Mouse (Mus musculus) heart, postnatal 0 days (tissue): ENCODE measurements around the gene Map1lc3a. TPM values are rescaled to one million over a fixed set of nuclear protein-coding genes. Genes with fewer than 3 reads are reported as not detected.

ENCODE experiments used
- ATAC-seq: fragments of 200-750 bp; cut with Nextera tagmentation; 2 replicates; pipeline ENCODE4 v1.8.0; 2017; ENCODE audit warnings: low read depth, moderate number of reproducible peaks, moderate library complexity; ENCODE audit not compliant: insufficient read depth
- DNase-seq: peaks from one replicate; pipeline ENCODE4 v3.0.0-alpha.2; 2016; ENCODE audit warnings: low spot score
- H3K27ac ChIP-seq: fragments of 300-500 bp; sonication (generic); 2 replicates; pipeline ENCODE4 v1.5.1; 2014; ENCODE audit warnings: low read depth, mild to moderate bottlenecking
- H3K27me3 ChIP-seq: fragments of 300-500 bp; sonication (generic); 2 replicates; pipeline ENCODE4 v1.6.1; 2014; ENCODE audit warnings: low read length, mixed read lengths; ENCODE audit not compliant: control insufficient read depth, insufficient read depth
- H3K36me3 ChIP-seq: fragments of 300-500 bp; sonication (generic); replicated peaks from 2 replicates; pipeline ENCODE4 v1.6.1; 2014; ENCODE audit warnings: low read length, mixed read lengths; ENCODE audit not compliant: control insufficient read depth, insufficient read depth
- H3K4me1 ChIP-seq: fragments of 300-500 bp; sonication (generic); 2 replicates; pipeline ENCODE4 v1.6.1; 2014; ENCODE audit warnings: antibody characterized with exemption; ENCODE audit not compliant: control insufficient read depth, insufficient read depth
- H3K4me2 ChIP-seq: fragments of 300-500 bp; sonication (generic); 2 replicates; pipeline ENCODE4 v1.6.1; 2014; ENCODE audit warnings: low read depth, mild to moderate bottlenecking, low read length, moderate library complexity
- H3K4me3 ChIP-seq: fragments of 300-500 bp; sonication (generic); 2 replicates; pipeline ENCODE4 v1.5.1; 2014; ENCODE audit warnings: low read depth, low read length
- H3K9ac ChIP-seq: fragments of 300-500 bp; sonication (generic); replicated peaks from 2 replicates; pipeline ENCODE4 v1.6.1; 2014; ENCODE audit warnings: low read depth, low read length, mixed read lengths
- H3K9me3 ChIP-seq: fragments of 300-500 bp; sonication (generic); replicated peaks from 2 replicates; pipeline ENCODE4 v1.6.1; 2016; ENCODE audit warnings: low read length; ENCODE audit not compliant: control insufficient read depth
- CTCF ChIP-seq: IDR thresholded peaks from 2 replicates; pipeline ENCODE4 v1.5.1; 2016; ENCODE audit warnings: antibody characterized with exemption, control low read depth, low read depth
- EP300 ChIP-seq: IDR thresholded peaks from 2 replicates; pipeline ENCODE4 v1.6.1; 2016; ENCODE audit warnings: antibody characterized with exemption, low read depth
- WGBS: fragments of 180-500 bp; shearing (Covaris S2); extraction: QIAGEN DNeasy Blood & Tissue Kit; methylation state at CpG from one replicate; pipeline ENCODE4 v1.1.7; 2014; 5-methylcytosine and 5-hydroxymethylcytosine counted together
- polyA plus RNA-seq: library from polyadenylated mRNA; unstranded; fragments of >200 nt; fragmentation: Nextera tagmentation; extraction: Ambion mirVana; gene quantifications from 2 replicates; pipeline ENCODE4 v1.2.1, GENCODE M21; 2015
- total RNA-seq: library from RNA; depleted of rRNA; stranded (reverse); fragments of >200 nt; gene quantifications from 2 replicates; pipeline ENCODE4 v1.2.3, GENCODE M21; 2014; ENCODE audit warnings: low replicate concordance

The Map1lc3a gene
- total and polyA plus RNA-seq, 2 experiments from 2014 or later: 815 to 946 TPM

- Histone ChIP-seq H3K9ac (no peak overlapping the region), H3K4me2 (peak overlapping the region; percentile 30; the same call in 1 of the 2 replicates), H3K27ac (peak overlapping the region; percentile 87), H3K9me3 (no peaks in the 10 kb centered on the region), H3K4me1 (no peaks in the 10 kb centered on the region), H3K36me3 (peaks cover 45% of the 10 kb centered on the region), H3K4me3 (no peak overlapping the region), H3K27me3 (no peaks in the 10 kb centered on the region)
- 28% methylated on average over 4 of the region's 4 CpGs for WGBS
- ATAC-seq (peak; percentile 88), DNase-seq (peak; percentile 75)
- TF ChIP-seq CTCF (no peak), EP300 (no peak)
Measured at GRCm38 (mm10) chr2:155299563-155299962, 23.5 kb downstream of the Map1lc3a start.

GRCm38 (mm10) chr2:155308936-155309592 lies 33.0 kb downstream of the Map1lc3a start:
- no peaks in the 10 kb centered on the region for H3K9me3 ChIP-seq
- peak overlapping the region; percentile 57 for H3K27ac ChIP-seq
- H3K9ac ChIP-seq: no peak overlapping the region
- TF ChIP-seq EP300 (no peak), CTCF (peak; percentile 69)
- ATAC-seq: peak; percentile 77
- 0 out of 2 replicates have a peak, but pooled peaks cover 2% of the 10 kb centered on the region for H3K4me1 ChIP-seq
- H3K36me3 ChIP-seq: peaks cover 24% of the 10 kb centered on the region
- WGBS: 11% methylated on average over 3 of the region's 3 CpGs
- H3K4me2 ChIP-seq: no peak overlapping the region
- no peak overlapping the region for H3K4me3 ChIP-seq
- H3K27me3 ChIP-seq: no peaks in the 10 kb centered on the region
- peak; percentile 75 for DNase-seq

- WGBS: 56% methylated on average over 6 of the region's 6 CpGs
- Histone ChIP-seq H3K9me3 (no peaks in the 10 kb centered on the region), H3K27ac (no peak overlapping the region), H3K27me3 (no peaks in the 10 kb centered on the region), H3K4me3 (no peak overlapping the region), H3K4me2 (no peak overlapping the region), H3K4me1 (0 out of 2 replicates have a peak, but pooled peaks cover 1% of the 10 kb centered on the region), H3K9ac (no peak overlapping the region), H3K36me3 (peaks cover 23% of the 10 kb centered on the region)
- ATAC-seq (no peak), DNase-seq (no peak)
- TF ChIP-seq CTCF: no peak
- no peak for TF ChIP-seq EP300
Measured at GRCm38 (mm10) chr2:155313671-155314070, 37.6 kb downstream of the Map1lc3a start.

GRCm38 (mm10) chr2:155318618-155319017 lies 42.5 kb downstream of the Map1lc3a start:
- Histone ChIP-seq H3K4me1 (peaks cover 5% of the 10 kb centered on the region; the same call in 1 of the 2 replicates), H3K27ac (no peak overlapping the region), H3K4me2 (no peak overlapping the region), H3K27me3 (no peaks in the 10 kb centered on the region), H3K4me3 (no peak overlapping the region), H3K36me3 (peaks cover 19% of the 10 kb centered on the region), H3K9ac (no peak overlapping the region), H3K9me3 (no peaks in the 10 kb centered on the region)
- no peak for TF ChIP-seq EP300
- ATAC-seq (no peak), DNase-seq (no peak)
- WGBS: 93% methylated on average over 2 of the region's 2 CpGs

- 46% methylated on average over 5 of the region's 5 CpGs for WGBS
Measured at GRCm38 (mm10) chr2:155320596-155320995, 44.5 kb downstream of the Map1lc3a start.

More at GRCm38 (mm10) chr2:155320596-155320995, 44.5 kb downstream of the Map1lc3a start:
- Histone ChIP-seq H3K36me3 (peaks cover 16% of the 10 kb centered on the region), H3K4me2 (no peak overlapping the region), H3K4me1 (peaks cover 5% of the 10 kb centered on the region; the same call in 1 of the 2 replicates), H3K9ac (no peak overlapping the region), H3K27ac (no peak overlapping the region), H3K4me3 (no peak overlapping the region), H3K9me3 (no peaks in the 10 kb centered on the region), H3K27me3 (no peaks in the 10 kb centered on the region)
- DNase-seq: no peak
- no peak for TF ChIP-seq CTCF
- no peak for TF ChIP-seq EP300
- 0 out of 2 replicates have a peak, but pooled peaks have one; percentile 27 for ATAC-seq
